Mouse (Mus musculus) heart, embryonic 10.5 days (tissue): ENCODE measurements at regions not wholly inside any gene's neighbourhood (a gene's known extent, or its start where the extent isn't known, plus 50 kb on each side); places are given as distances from the start of the nearest gene placed in this dataset.

ENCODE experiments used
- DNase-seq: peaks from one replicate; pipeline ENCODE4 v3.0.0-alpha.2; 2017; ENCODE audit warnings: low spot score
- H3K27ac ChIP-seq: fragments of 300-500 bp; sonication (generic); 2 replicates; pipeline ENCODE4 v1.5.1; 2016; ENCODE audit warnings: mild to moderate bottlenecking
- H3K27me3 ChIP-seq: fragments of 300-500 bp; sonication (generic); 2 replicates; pipeline ENCODE4 v1.6.1; 2016; ENCODE audit warnings: mild to moderate bottlenecking; ENCODE audit not compliant: poor library complexity, insufficient read depth, severe bottlenecking
- H3K36me3 ChIP-seq: fragments of 300-500 bp; sonication (generic); 2 replicates; pipeline ENCODE4 v1.6.1; 2016; ENCODE audit warnings: mild to moderate bottlenecking, moderate library complexity
- H3K4me1 ChIP-seq: fragments of 300-500 bp; sonication (generic); 2 replicates; pipeline ENCODE4 v1.6.1; 2016; ENCODE audit warnings: mild to moderate bottlenecking
- H3K4me3 ChIP-seq: fragments of 300-500 bp; sonication (generic); 2 replicates; pipeline ENCODE4 v1.5.1; 2016; ENCODE audit warnings: mild to moderate bottlenecking, moderate library complexity
- H3K9me3 ChIP-seq: fragments of 300-500 bp; sonication (generic); 2 replicates; pipeline ENCODE4 v1.6.1; 2016; ENCODE audit warnings: mild to moderate bottlenecking, moderate library complexity
- WGBS: fragments of 180-500 bp; shearing (Covaris S2); methylation state at CpG from one replicate; pipeline ENCODE4 v1.1.7; 2016; 5-methylcytosine and 5-hydroxymethylcytosine counted together

DNA sequence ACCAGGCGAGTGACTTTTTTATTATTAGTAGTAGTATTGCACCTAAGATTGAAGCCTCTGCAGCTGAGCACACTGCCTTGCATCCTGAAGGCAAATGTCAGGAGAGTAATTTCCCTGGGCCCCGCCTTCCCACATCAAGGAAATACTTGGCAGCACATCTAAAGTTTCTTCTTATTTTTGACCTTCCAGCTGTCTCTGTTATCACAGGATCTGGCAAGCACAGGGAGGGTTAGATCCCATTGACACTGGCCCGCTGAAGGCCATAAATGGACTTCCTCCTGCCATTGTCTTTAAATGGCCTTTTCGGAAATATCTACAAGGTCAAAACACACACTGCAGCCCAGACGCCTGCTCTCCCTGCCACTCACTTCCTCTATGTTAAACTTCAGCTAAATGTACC lies 238.6 kb upstream of the A1bg start:
- WGBS: 56% methylated on average over 5 of the region's 5 CpGs
- H3K36me3 ChIP-seq: no peaks in the 10 kb centered on the region
- no peaks in the 10 kb centered on the region for H3K4me1 ChIP-seq
- no peak overlapping the region for H3K4me3 ChIP-seq
- no peak overlapping the region for H3K27ac ChIP-seq
- no peaks in the 10 kb centered on the region for H3K9me3 ChIP-seq
- H3K27me3 ChIP-seq: 0 out of 2 replicates have a peak, but pooled peaks cover 3% of the 10 kb centered on the region
- no peak for DNase-seq

DNA sequence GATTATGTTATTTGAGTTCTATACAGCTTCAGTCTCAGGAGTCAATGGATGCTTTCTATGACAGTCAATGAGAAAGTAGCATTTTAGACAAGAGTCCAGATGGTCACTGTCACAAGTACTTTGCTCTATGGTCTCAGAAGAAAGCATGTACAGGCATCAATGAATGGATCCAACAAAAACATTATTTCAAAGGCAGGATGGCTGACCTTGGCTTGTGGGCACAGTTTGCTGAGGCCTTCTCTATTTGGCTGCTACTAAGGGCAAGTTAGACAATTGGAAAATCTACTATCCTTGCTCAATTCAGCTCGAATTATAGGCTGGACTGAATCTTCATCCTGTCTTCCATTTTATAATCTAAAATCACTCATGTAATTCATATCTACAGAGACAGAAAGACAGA lies 237.9 kb upstream of the A1bg start:
- Histone ChIP-seq H3K4me3 (no peak overlapping the region), H3K9me3 (no peaks in the 10 kb centered on the region), H3K4me1 (peaks cover under 1% of the 10 kb centered on the region; the same call in 1 of the 2 replicates), H3K36me3 (no peaks in the 10 kb centered on the region), H3K27ac (no peak overlapping the region), H3K27me3 (0 out of 2 replicates have a peak, but pooled peaks cover 3% of the 10 kb centered on the region)
- DNase-seq: no peak
- 67% methylated on average over 1 of the region's 1 CpGs for WGBS

DNA sequence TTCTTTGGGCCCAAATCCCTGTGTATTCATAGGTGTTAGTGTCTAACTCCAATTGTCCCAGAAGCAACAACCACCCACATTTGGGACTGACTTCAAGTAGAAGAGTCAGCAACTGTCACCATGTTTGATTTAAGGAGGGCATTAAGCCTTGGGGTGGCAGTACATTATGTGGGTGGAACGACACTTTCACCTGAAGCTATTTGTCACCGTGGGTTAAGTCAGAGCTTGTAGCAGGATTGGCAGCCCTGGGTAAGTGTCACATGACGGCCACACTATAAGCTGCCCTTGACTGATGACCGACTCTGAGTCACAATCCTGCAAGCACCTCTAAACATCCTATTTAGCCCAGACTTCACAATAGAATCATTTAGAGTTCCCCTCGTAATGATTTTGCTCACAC lies 236.7 kb upstream of the A1bg start:
- WGBS: 75% methylated on average over 5 of the region's 5 CpGs
- no peak overlapping the region for H3K27ac ChIP-seq
- 0 out of 2 replicates have a peak, but pooled peaks cover 3% of the 10 kb centered on the region for H3K27me3 ChIP-seq
- no peak for DNase-seq
- no peaks in the 10 kb centered on the region for H3K9me3 ChIP-seq
- peaks cover 3% of the 10 kb centered on the region; the same call in 1 of the 2 replicates for H3K4me1 ChIP-seq
- no peak overlapping the region for H3K4me3 ChIP-seq
- H3K36me3 ChIP-seq: no peaks in the 10 kb centered on the region

DNA sequence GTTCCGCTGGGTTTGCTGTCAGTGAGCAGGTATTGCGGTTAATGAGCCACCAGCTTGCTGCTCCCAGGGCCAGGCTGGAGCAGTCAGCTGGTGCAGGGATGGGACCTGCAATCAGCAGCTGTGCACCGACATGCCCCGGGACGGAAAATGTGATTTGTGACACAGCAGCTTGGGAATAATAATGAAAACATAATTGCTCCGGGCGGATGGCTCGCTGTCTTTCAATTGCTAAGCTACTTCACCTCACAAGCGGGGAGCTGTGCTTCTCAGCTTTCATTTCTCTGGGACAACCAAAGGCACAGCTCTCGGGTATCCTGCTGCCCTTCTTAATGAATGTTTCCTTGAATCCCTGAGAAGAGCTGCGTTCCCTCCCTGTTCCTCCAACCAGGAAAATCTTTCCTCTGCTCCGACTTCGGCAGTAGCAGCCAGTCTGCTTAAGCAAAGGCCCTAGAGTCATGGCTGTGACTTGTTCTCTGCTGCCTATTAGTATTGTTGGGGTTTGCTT lies 235.3 kb upstream of the A1bg start:
- Histone ChIP-seq H3K4me3 (peak overlapping the region; percentile 46), H3K27ac (peak overlapping the region; percentile 60), H3K27me3 (0 out of 2 replicates have a peak, but pooled peaks cover 3% of the 10 kb centered on the region), H3K9me3 (no peaks in the 10 kb centered on the region), H3K36me3 (no peaks in the 10 kb centered on the region), H3K4me1 (peaks cover 3% of the 10 kb centered on the region; the same call in 1 of the 2 replicates)
- no peak for DNase-seq
- WGBS: 43% methylated on average over 13 of the region's 13 CpGs

DNA sequence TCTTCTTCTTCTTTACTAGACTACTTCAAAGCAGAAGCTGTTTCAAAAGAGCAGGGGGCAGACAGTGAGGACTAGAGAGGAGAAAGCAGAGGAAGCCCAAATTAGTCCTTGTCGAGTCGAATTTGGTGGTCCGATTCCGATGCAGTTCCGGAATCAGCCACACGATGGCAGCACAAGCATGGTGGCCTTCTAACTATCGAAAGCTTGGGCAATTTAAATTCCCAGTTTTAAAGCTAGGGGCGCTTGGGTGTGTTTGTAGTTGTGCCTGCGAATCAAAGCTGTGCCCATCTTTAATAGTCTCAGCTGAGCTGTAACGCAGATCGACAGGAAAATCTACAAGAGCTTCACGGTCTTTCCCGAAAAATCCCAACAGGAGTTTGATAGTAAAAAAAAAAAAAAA lies 234.7 kb upstream of the A1bg start:
- Histone ChIP-seq H3K27me3 (0 out of 2 replicates have a peak, but pooled peaks cover 3% of the 10 kb centered on the region), H3K9me3 (no peaks in the 10 kb centered on the region), H3K4me1 (peaks cover 3% of the 10 kb centered on the region; the same call in 1 of the 2 replicates), H3K27ac (no peak overlapping the region; the same call in 1 of the 2 replicates), H3K4me3 (peak overlapping the region; percentile 46; the same call in 1 of the 2 replicates), H3K36me3 (no peaks in the 10 kb centered on the region)
- 9% methylated on average over 13 of the region's 13 CpGs for WGBS
- DNase-seq: peak; percentile 85

DNA sequence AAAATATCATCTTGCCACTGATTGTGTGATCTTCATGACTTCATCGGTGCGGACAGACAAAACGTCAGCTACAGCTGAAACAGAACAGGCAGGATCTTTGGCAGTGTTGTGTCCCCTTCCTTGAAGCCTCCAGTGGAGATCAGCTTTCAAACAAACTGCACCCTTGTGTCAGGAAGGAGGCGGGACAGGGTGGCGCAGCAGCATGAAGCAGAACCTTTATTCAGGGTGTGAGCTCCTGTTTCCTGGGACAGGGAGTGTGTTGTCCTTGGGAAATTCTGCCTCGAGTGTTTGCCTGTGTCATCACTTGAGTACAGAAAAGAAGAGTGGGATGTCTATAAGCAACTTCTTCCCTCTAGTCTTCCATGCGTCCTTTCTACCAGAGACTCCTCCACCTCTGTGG lies 232.7 kb upstream of the A1bg start:
- WGBS: 43% methylated on average over 7 of the region's 7 CpGs
- DNase-seq: no peak
- H3K36me3 ChIP-seq: no peaks in the 10 kb centered on the region
- H3K4me1 ChIP-seq: peaks cover 3% of the 10 kb centered on the region; the same call in 1 of the 2 replicates
- no peaks in the 10 kb centered on the region for H3K9me3 ChIP-seq
- H3K4me3 ChIP-seq: no peak overlapping the region
- 0 out of 2 replicates have a peak, but pooled peaks cover 3% of the 10 kb centered on the region for H3K27me3 ChIP-seq
- H3K27ac ChIP-seq: no peak overlapping the region

DNA sequence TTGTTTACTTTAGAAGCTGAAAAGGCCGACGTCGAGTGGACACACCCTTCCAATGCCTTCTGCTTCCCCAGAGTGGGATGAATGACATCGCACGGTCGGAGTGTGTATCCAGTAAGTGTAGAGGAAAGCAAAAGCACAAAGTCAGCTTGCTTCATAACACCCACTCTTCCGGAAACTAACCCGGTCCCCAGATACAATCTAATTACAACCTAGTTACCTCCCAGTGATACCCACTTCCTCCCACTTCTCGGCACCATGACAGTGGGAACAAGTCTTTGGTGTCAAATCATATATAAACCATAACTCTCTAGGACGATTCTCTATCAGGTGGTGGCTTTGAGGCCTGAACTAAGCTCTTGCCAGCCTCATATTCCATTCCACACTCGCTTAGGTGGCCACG lies 231.4 kb upstream of the A1bg start:
- no peak for DNase-seq
- no peak overlapping the region for H3K27ac ChIP-seq
- no peaks in the 10 kb centered on the region for H3K36me3 ChIP-seq
- whole genome bisulfite sequencing: 81% methylated on average over 12 of the region's 12 CpGs
- H3K9me3 ChIP-seq: no peaks in the 10 kb centered on the region
- H3K4me1 ChIP-seq: peaks cover 3% of the 10 kb centered on the region; the same call in 1 of the 2 replicates
- H3K27me3 ChIP-seq: 0 out of 2 replicates have a peak, but pooled peaks cover 3% of the 10 kb centered on the region
- no peak overlapping the region for H3K4me3 ChIP-seq

- Histone ChIP-seq H3K36me3 (no peaks in the 10 kb centered on the region), H3K9me3 (no peaks in the 10 kb centered on the region), H3K27me3 (no peaks in the 10 kb centered on the region), H3K27ac (no peak overlapping the region), H3K4me3 (no peak overlapping the region), H3K4me1 (no peaks in the 10 kb centered on the region)
- 74% methylated on average over 3 of the region's 3 CpGs for WGBS
- DNase-seq: no peak
These were observed 220.0 kb upstream of the A1bg start for GRCm38 (mm10) chr15:61142851-61143250.

DNA sequence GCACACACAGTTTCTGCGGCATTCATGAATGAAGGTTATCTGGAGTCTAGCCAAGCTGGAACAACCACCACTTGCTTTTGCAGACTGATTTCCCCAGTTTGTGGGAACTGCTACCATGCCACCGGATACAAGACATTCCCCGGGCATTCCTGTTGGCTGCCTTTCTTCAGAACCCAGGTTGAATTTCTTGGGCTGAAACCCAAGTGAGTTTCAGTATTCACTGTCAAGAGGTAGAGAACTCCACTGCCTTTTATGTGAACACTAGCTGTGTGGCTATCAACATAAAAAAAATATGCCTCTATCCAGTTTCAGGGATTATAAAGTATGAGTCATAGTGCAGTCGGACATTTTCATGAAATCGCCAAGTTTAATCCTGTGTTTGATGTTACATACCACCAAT lies 216.3 kb upstream of the A1bg start:
- 81% methylated on average over 5 of the region's 5 CpGs for WGBS
- H3K27ac ChIP-seq: no peak overlapping the region
- H3K36me3 ChIP-seq: no peaks in the 10 kb centered on the region
- H3K4me1 ChIP-seq: no peaks in the 10 kb centered on the region
- no peaks in the 10 kb centered on the region for H3K9me3 ChIP-seq
- no peak for DNase-seq
- no peak overlapping the region for H3K4me3 ChIP-seq
- H3K27me3 ChIP-seq: no peaks in the 10 kb centered on the region

DNA sequence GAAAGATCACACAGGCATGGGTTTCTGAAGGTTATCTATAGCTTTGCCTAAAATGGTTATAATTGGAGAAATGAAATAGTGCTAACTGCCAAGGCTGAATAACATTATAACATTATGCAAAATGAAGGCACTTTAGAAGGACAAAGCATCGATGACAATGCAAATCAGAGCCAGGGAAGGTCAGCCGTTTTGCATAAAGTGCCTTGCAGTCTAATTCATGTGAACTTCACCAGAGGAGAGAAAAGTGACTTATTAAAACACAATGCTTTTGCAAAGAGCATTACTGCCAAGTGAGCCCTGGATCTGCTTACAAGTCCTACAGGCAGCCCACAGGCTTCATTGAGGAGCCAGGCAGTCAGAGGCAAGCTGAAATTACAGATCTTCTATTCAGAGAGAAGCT lies 214.0 kb upstream of the A1bg start:
- 82% methylated on average over 2 of the region's 2 CpGs for WGBS
- DNase-seq: no peak
- H3K27me3 ChIP-seq: no peaks in the 10 kb centered on the region
- no peaks in the 10 kb centered on the region for H3K36me3 ChIP-seq
- no peaks in the 10 kb centered on the region for H3K9me3 ChIP-seq
- H3K4me1 ChIP-seq: peaks cover 3% of the 10 kb centered on the region; the same call in 1 of the 2 replicates
- no peak overlapping the region for H3K4me3 ChIP-seq
- no peak overlapping the region for H3K27ac ChIP-seq

DNA sequence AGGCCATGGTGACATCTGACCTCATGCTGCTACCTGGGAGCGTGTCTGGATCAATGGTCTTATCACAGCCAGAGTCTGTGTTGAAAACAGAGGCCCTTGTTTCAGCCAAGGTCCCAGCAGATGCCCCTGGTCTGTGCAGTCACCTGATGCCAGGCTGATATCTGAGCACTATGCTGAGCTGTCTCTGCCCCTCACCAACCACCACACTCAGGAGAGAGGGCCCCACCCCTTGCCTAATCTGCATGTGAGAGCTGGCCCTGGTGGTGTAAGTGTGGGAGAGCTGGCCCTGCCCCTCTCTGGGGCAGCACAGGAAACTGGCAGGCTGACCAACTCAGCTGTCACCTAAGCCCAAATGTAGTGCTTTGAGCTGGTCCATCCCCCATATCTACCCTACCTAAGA lies 210.5 kb upstream of the A1bg start:
- Histone ChIP-seq H3K9me3 (no peaks in the 10 kb centered on the region), H3K27ac (no peak overlapping the region), H3K27me3 (no peaks in the 10 kb centered on the region), H3K36me3 (no peaks in the 10 kb centered on the region), H3K4me3 (no peak overlapping the region), H3K4me1 (peaks cover 3% of the 10 kb centered on the region; the same call in 1 of the 2 replicates)
- 77% methylated on average over 1 of the region's 1 CpGs for WGBS
- DNase-seq: peak; percentile 74

GRCm38 (mm10) chr15:61127971-61128370 lies 205.2 kb upstream of the A1bg start:
- H3K9me3 ChIP-seq: no peaks in the 10 kb centered on the region
- WGBS: 75% methylated on average over 2 of the region's 2 CpGs
- H3K27me3 ChIP-seq: no peaks in the 10 kb centered on the region
- no peak for DNase-seq
- no peak overlapping the region for H3K4me3 ChIP-seq
- H3K4me1 ChIP-seq: no peaks in the 10 kb centered on the region
- no peaks in the 10 kb centered on the region for H3K36me3 ChIP-seq
- H3K27ac ChIP-seq: no peak overlapping the region

DNA sequence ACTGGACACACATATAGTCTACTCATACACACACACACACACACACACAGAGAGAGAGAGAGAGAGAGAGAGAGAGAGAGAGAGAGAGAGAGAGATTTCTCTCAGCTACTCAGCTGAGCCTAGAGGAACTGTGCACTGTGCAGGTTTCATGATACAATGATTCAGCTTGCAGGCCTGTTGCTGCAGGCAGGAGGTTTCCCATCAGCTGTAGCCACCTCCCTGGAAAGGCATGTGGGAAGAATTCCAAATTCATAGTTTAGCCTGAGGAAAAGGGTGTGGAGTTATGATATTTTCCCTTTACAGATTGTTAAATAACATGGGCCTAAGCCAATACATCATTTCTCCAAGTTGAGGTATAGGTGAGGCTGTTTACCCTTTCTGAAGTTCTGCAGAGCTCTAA lies 204.3 kb upstream of the A1bg start:
- no peaks in the 10 kb centered on the region for H3K36me3 ChIP-seq
- H3K27ac ChIP-seq: no peak overlapping the region
- H3K27me3 ChIP-seq: no peaks in the 10 kb centered on the region
- no peaks in the 10 kb centered on the region for H3K4me1 ChIP-seq
- DNase-seq: no peak
- no peak overlapping the region for H3K4me3 ChIP-seq
- H3K9me3 ChIP-seq: no peaks in the 10 kb centered on the region

DNA sequence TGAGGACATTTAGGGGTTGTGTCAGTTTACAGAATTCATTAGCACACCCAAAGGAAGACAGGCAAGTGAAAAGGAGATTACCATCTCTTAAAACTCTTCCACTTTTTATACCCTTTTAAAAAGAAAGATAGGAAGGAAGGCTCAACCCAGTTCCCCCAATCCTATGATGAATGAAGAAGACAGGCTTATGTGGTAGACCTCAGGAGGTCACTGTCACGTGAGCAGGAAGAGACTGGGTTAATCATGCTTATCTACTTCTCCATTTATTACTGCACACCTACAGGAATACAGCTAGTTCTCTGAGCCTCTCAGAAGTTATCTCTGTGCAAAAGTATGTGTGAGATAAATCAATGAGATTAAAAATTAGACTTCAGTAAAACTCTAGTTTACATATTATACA lies 194.1 kb upstream of the A1bg start:
- Histone ChIP-seq H3K27ac (no peak overlapping the region), H3K36me3 (no peaks in the 10 kb centered on the region), H3K9me3 (no peaks in the 10 kb centered on the region), H3K4me1 (no peaks in the 10 kb centered on the region), H3K27me3 (no peaks in the 10 kb centered on the region), H3K4me3 (no peak overlapping the region)
- no peak for DNase-seq
- 37% methylated on average over 1 of the region's 1 CpGs for WGBS
